Mouse (Mus musculus) spleen, adult 2 months (tissue): ENCODE results near the gene Vps4b. TPM values are rescaled to one million over a fixed set of nuclear protein-coding genes. Genes with fewer than 3 reads are reported as not detected.
A peak's percentile ranks its signal among the peaks of the same experiment; 100 is the strongest.

Experiments
- DNase-seq, 2 experiments: peaks; one replicate each; pipeline versions ENCODE4 v3.0.0 to v3.0.0-alpha.2; 2012 to 2021; ENCODE audit warnings: low spot score in 2 of 2, low read depth in 1 of 2
- H3K27ac ChIP-seq: fragments of 200-500 bp; 2 replicates; pipeline ENCODE4 v1.5.1; 2012; ENCODE audit warnings: low read length, inconsistent platforms; ENCODE audit not compliant: insufficient read depth
- H3K27me3 ChIP-seq: fragments of 200-500 bp; 2 replicates; pipeline ENCODE4 v1.6.1; 2012; ENCODE audit warnings: mild to moderate bottlenecking, moderate library complexity, low read length, inconsistent platforms; ENCODE audit not compliant: control insufficient read depth, insufficient read depth
- H3K36me3 ChIP-seq: fragments of 200-500 bp; 2 replicates; pipeline ENCODE4 v1.6.1; 2012; ENCODE audit warnings: mild to moderate bottlenecking, low read length, inconsistent platforms; ENCODE audit not compliant: control insufficient read depth, insufficient read depth
- H3K4me1 ChIP-seq: fragments of 200-500 bp; 2 replicates; pipeline ENCODE4 v1.6.1; 2011; ENCODE audit warnings: inconsistent platforms; ENCODE audit not compliant: control insufficient read depth, insufficient read depth, insufficient read length
- H3K4me3 ChIP-seq: fragments of 200-500 bp; 2 replicates; pipeline ENCODE4 v1.5.1; 2011; ENCODE audit warnings: mild to moderate bottlenecking, inconsistent platforms; ENCODE audit not compliant: insufficient read depth, insufficient read length; ENCODE audit errors: extremely low read depth
- CTCF ChIP-seq: fragments of 200-500 bp; IDR thresholded peaks from 2 replicates; pipeline ENCODE4 v1.5.1; 2011; ENCODE audit warnings: mild to moderate bottlenecking, inconsistent platforms; ENCODE audit not compliant: insufficient read depth, insufficient read length, insufficient replicate concordance; ENCODE audit errors: extremely low read depth
- POLR2A ChIP-seq: fragments of 200-500 bp; IDR thresholded peaks from 2 replicates; pipeline ENCODE4 v1.6.1; 2011; ENCODE audit warnings: low read depth, low read length, inconsistent platforms
- whole genome bisulfite sequencing: fragments of 180-500 bp; shearing (Covaris S2); methylation state at CpG from one replicate; pipeline ENCODE4 v1.1.7; 2018; 5-methylcytosine and 5-hydroxymethylcytosine counted together
- polyA plus RNA-seq: library from polyadenylated mRNA; depleted of rRNA; stranded (reverse); fragments of >200 nt; gene quantifications from 2 replicates; pipeline ENCODE4 v1.2.3, GENCODE M21; 2012; rRNA removed

The Vps4b gene
- polyA plus RNA-seq: 10.1 and 12.8 TPM in 2 replicates

- H3K4me3 ChIP-seq: peak within 1 kb of the TSS; percentile 93
- peak; percentile 93 to 95 for DNase-seq
- H3K27ac ChIP-seq: peak within 1 kb of the TSS; percentile 72
- no peaks in the 10 kb centered on the region for H3K36me3 ChIP-seq
- under 1% methylated on average over 23 of the region's 23 CpGs for whole genome bisulfite sequencing
- H3K4me1 ChIP-seq: peaks cover 5% of the 10 kb centered on the region; the same call in 1 of the 2 replicates
- no peaks in the 10 kb centered on the region for H3K27me3 ChIP-seq
- no peak for TF ChIP-seq CTCF
- TF ChIP-seq POLR2A: peak; percentile 80
Measured at GRCm38 (mm10) chr1:106796542-106796924, at the start of gene Vps4b. TSS of gene Vps4b (minus strand) at chr1:106796728.

DNA sequence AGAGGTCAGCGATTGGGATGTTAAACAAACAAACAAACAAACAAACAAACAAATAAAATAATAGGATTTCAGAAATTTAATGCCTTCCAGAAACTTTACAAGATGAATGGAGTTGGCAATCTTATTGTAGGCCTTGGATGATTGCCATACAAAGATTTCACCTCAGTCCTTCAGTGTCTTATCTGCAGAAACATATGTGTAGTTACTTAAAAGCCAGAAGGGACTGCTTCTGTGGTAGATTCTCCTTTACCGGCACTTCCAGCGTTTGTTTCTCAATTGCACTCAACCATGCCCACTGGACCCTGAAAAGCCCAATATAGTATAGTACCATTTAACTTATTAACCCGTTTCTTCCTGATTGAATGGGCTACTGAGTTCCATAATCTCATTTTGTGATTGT is 32.3 kb upstream of the Vps4b start:
- TF ChIP-seq POLR2A (no peak), CTCF (no peak)
- 74% methylated on average over 4 of the region's 4 CpGs for WGBS
- DNase-seq: no peak
- Histone ChIP-seq H3K27ac (no peak overlapping the region), H3K27me3 (no peaks in the 10 kb centered on the region), H3K4me1 (no peaks in the 10 kb centered on the region), H3K4me3 (no peak overlapping the region), H3K36me3 (no peaks in the 10 kb centered on the region)

DNA sequence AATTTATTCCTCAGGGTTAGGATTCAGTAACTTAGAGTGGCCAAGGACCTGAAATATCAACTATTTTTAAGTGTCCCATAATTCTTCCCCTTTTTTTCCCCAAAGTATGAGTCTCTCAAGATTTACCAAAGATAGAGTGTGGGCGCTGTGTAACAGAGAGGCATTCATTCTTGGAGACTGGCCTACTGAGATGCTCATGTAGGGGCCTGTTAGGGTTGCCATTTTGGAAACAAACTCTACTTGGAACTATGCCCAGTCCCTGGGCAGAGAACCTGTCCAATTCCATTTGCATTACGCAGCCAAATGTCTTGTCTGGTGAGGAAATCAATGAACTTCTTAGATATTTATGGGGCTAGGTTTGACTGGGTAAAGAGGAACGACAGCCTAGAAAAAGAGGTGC is 25.8 kb upstream of the Vps4b start:
- no peak for DNase-seq

GRCm38 (mm10) chr1:106818323-106818722 is 21.8 kb upstream of the Vps4b start:
- H3K27ac ChIP-seq: no peak overlapping the region
- no peaks in the 10 kb centered on the region for H3K4me1 ChIP-seq
- no peaks in the 10 kb centered on the region for H3K27me3 ChIP-seq
- DNase-seq: peak in 1 of 2 experiments; percentile 26
- no peak overlapping the region for H3K4me3 ChIP-seq
- WGBS: 5% methylated on average over 4 of the region's 4 CpGs
- no peaks in the 10 kb centered on the region for H3K36me3 ChIP-seq
- TF ChIP-seq POLR2A (no peak), CTCF (no peak)

More for the DNA sequence above, 25.8 kb upstream of the Vps4b start:
- Histone ChIP-seq H3K4me3 (no peak overlapping the region), H3K36me3 (no peaks in the 10 kb centered on the region), H3K27me3 (no peaks in the 10 kb centered on the region), H3K4me1 (no peaks in the 10 kb centered on the region), H3K27ac (no peak overlapping the region)
- no peak for TF ChIP-seq POLR2A
- no peak for TF ChIP-seq CTCF
- 84% methylated on average over 3 of the region's 3 CpGs for WGBS

DNA sequence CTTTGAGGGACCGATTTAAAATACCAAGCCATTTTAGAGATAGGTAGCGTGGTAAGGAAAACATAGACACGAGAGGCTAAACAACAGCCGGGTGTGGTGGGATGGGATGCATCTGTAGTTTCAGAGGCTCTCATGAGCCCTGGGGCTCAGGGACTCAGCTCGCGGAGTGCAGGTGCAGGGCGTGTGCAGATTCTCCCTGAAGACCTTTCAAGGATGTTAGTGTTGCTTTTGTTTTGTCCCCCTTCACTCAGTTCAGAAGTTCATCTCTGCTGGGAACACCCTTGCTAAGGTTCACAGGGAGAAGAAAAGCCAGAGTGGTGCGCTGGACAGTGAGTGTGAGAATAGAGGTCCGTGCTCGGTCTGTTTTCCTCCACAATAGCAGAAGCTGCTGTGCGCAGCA is 20.2 kb upstream of the Vps4b start:
- no peaks in the 10 kb centered on the region for H3K27me3 ChIP-seq
- H3K4me1 ChIP-seq: no peaks in the 10 kb centered on the region
- 90% methylated on average over 11 of the region's 11 CpGs for whole genome bisulfite sequencing
- H3K4me3 ChIP-seq: no peak overlapping the region
- no peaks in the 10 kb centered on the region for H3K36me3 ChIP-seq
- no peak for TF ChIP-seq POLR2A
- no peak for TF ChIP-seq CTCF
- no peak overlapping the region for H3K27ac ChIP-seq
- DNase-seq: no peak

GRCm38 (mm10) chr1:106815265-106815664 is 18.7 kb upstream of the Vps4b start:
- TF ChIP-seq CTCF (no peak), POLR2A (no peak)
- WGBS: 27% methylated on average over 6 of the region's 6 CpGs
- Histone ChIP-seq H3K4me3 (no peak overlapping the region), H3K4me1 (no peaks in the 10 kb centered on the region), H3K27ac (no peak overlapping the region), H3K27me3 (no peaks in the 10 kb centered on the region), H3K36me3 (no peaks in the 10 kb centered on the region)
- no peak for DNase-seq

GRCm38 (mm10) chr1:106814864-106815263 is 18.3 kb upstream of the Vps4b start:
- no peaks in the 10 kb centered on the region for H3K4me1 ChIP-seq
- no peaks in the 10 kb centered on the region for H3K36me3 ChIP-seq
- no peak overlapping the region for H3K4me3 ChIP-seq
- DNase-seq: no peak
- H3K27me3 ChIP-seq: no peaks in the 10 kb centered on the region
- no peak overlapping the region for H3K27ac ChIP-seq
- TF ChIP-seq POLR2A: no peak
- TF ChIP-seq CTCF: no peak
- 45% methylated on average over 5 of the region's 5 CpGs for WGBS
